Mouse (Mus musculus): ENCODE results near the gene Hist1h1a.

Gene Hist1h1a

GRCm38 (mm10) chr13:23799405-23799804, 35.9 kb downstream of the Hist1h1a start:
- in situ Hi-C loops (cut with MboI, MseI) = loop anchor here (5.0 kb wide), 1 partner anchor 73 kb away; no protein-coding TSS in a partner anchor

- in situ Hi-C loops (cut with MboI, MseI) = loop anchor here (5.0 kb wide), 1 partner anchor 508 kb away; no protein-coding TSS in a partner anchor
These were observed 41.1 kb downstream of the Hist1h1a start for GRCm38 (mm10) chr13:23804532-23804931.

DNA sequence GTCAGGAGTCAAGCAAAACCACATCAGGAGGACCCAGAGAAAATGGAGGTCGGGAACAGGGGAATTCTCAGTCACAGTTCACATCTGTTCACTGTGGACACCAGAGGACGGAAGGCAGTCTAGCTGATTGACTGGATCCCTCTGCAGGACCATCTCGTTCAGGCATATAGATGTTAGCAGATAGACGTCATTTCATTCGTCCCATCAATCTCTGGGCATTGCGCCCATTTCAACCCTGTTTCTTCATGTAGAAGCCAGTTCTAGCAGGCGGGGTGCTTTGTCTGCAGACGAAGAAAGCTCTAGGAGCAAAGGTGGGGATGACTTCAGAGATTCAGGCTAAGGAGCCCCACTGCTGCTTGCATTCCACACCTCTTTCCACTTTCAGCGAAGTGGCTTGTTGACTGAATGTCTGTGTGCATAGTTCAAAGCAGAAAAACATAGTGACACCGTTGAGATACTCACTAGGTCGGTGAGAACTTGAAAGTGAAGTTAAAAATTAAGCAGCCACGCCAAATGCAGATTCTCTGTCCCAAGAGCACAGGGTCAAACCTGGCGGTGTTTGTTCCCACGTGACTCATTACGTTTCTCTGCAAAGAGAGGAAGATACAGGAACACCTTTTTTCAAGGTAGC, 43.1 kb downstream of the Hist1h1a start, which contains the start of gene Slc17a2:
Gene Slc17a2, plus strand, starts transcription at position 572 of the 631 bp plus-strand sequence.
- in situ Hi-C loops (cut with MboI, MseI) = no loop called here
